Mouse (Mus musculus): ENCODE measurements around the gene 4930544D05Rik. TPM values are rescaled to one million over a fixed set of nuclear protein-coding genes. Genes with fewer than 3 reads are reported as not detected.

Gene 4930544D05Rik
- polyA plus RNA-seq, 1 experiment from 2014 or later, result not detected

GRCm38 (mm10) chr11:70580358-70580720 is 35.3 kb upstream of the 4930544D05Rik start:
- Histone ChIP-seq H3K9me3 (replicated peaks; ENCODE audit: control insufficient read depth, low read length) (no peaks in the 10 kb centered on the region), H3K4me3 (ENCODE audit: low read length) (no peak overlapping the region), H3K4me1 (ENCODE audit: control insufficient read depth, insufficient read depth, low read length) (peaks cover 37% of the 10 kb centered on the region), H3K27me3 (ENCODE audit: control insufficient read depth, insufficient read depth, low read length) (no peaks in the 10 kb centered on the region), H3K27ac (ENCODE audit: low read length) (no peak overlapping the region), H3K4me2 (ENCODE audit: low read depth, low read length) (no peak overlapping the region), H3K36me3 (ENCODE audit: control insufficient read depth, insufficient read depth) (no peaks in the 10 kb centered on the region), H3K9ac (ENCODE audit: low read length) (no peak overlapping the region)
- 62% methylated on average over 5 of the region's 5 CpGs for WGBS
- no peak for ATAC-seq (replicated peaks; ENCODE audit: extremely low read depth, insufficient read depth, low FRiP score)

- no peak for ATAC-seq (replicated peaks; ENCODE audit: extremely low read depth, insufficient read depth, low FRiP score)
- H3K27ac ChIP-seq (ENCODE audit: low read length), result no peak overlapping the region
- WGBS, result 73% methylated on average over 3 of the region's 3 CpGs
Measured at GRCm38 (mm10) chr11:70580921-70581320, 34.7 kb upstream of the 4930544D05Rik start.

GRCm38 (mm10) chr11:70582196-70582595 is 33.5 kb upstream of the 4930544D05Rik start:
- Histone ChIP-seq H3K36me3 (ENCODE audit: control insufficient read depth, insufficient read depth) (no peaks in the 10 kb centered on the region), H3K9ac (ENCODE audit: low read length) (no peak overlapping the region), H3K4me3 (ENCODE audit: low read length) (no peak overlapping the region), H3K27me3 (ENCODE audit: control insufficient read depth, insufficient read depth, low read length) (no peaks in the 10 kb centered on the region), H3K9me3 (replicated peaks; ENCODE audit: control insufficient read depth, low read length) (no peaks in the 10 kb centered on the region), H3K27ac (ENCODE audit: low read length) (no peak overlapping the region), H3K4me1 (ENCODE audit: control insufficient read depth, insufficient read depth, low read length) (peaks cover 44% of the 10 kb centered on the region), H3K4me2 (ENCODE audit: low read depth, low read length) (no peak overlapping the region)
- ATAC-seq (replicated peaks; ENCODE audit: extremely low read depth, insufficient read depth, low FRiP score), result no peak
- 56% methylated on average over 3 of the region's 3 CpGs for WGBS

More at GRCm38 (mm10) chr11:70580921-70581320, 34.7 kb upstream of the 4930544D05Rik start:
- H3K4me3 ChIP-seq (ENCODE audit: low read length), result no peak overlapping the region
- H3K4me1 ChIP-seq (ENCODE audit: control insufficient read depth, insufficient read depth, low read length), result peaks cover 43% of the 10 kb centered on the region
- H3K9ac ChIP-seq (ENCODE audit: low read length), result no peak overlapping the region
- no peaks in the 10 kb centered on the region for H3K36me3 ChIP-seq (ENCODE audit: control insufficient read depth, insufficient read depth)
- no peak overlapping the region for H3K4me2 ChIP-seq (ENCODE audit: low read depth, low read length)
- no peaks in the 10 kb centered on the region for H3K9me3 ChIP-seq (replicated peaks; ENCODE audit: control insufficient read depth, low read length)
- no peaks in the 10 kb centered on the region for H3K27me3 ChIP-seq (ENCODE audit: control insufficient read depth, insufficient read depth, low read length)

GRCm38 (mm10) chr11:70583022-70583714 is 32.5 kb upstream of the 4930544D05Rik start:
- no peak overlapping the region for H3K4me2 ChIP-seq (ENCODE audit: low read depth, low read length)
- 51% methylated on average over 6 of the region's 6 CpGs for WGBS
- H3K27me3 ChIP-seq (ENCODE audit: control insufficient read depth, insufficient read depth, low read length), result no peaks in the 10 kb centered on the region
- no peak for ATAC-seq (replicated peaks; ENCODE audit: extremely low read depth, insufficient read depth, low FRiP score)
- no peak overlapping the region for H3K9ac ChIP-seq (ENCODE audit: low read length)
- H3K9me3 ChIP-seq (replicated peaks; ENCODE audit: control insufficient read depth, low read length), result no peaks in the 10 kb centered on the region
- H3K27ac ChIP-seq (ENCODE audit: low read length), result peak overlapping the region; percentile 33
- peaks cover 43% of the 10 kb centered on the region for H3K4me1 ChIP-seq (ENCODE audit: control insufficient read depth, insufficient read depth, low read length)
- H3K36me3 ChIP-seq (ENCODE audit: control insufficient read depth, insufficient read depth), result no peaks in the 10 kb centered on the region
- no peak overlapping the region for H3K4me3 ChIP-seq (ENCODE audit: low read length)

GRCm38 (mm10) chr11:70583775-70584174 is 31.9 kb upstream of the 4930544D05Rik start:
- Histone ChIP-seq H3K4me3 (ENCODE audit: low read length) (no peak overlapping the region), H3K27me3 (ENCODE audit: control insufficient read depth, insufficient read depth, low read length) (no peaks in the 10 kb centered on the region), H3K36me3 (ENCODE audit: control insufficient read depth, insufficient read depth) (no peaks in the 10 kb centered on the region), H3K9me3 (replicated peaks; ENCODE audit: control insufficient read depth, low read length) (no peaks in the 10 kb centered on the region), H3K4me1 (ENCODE audit: control insufficient read depth, insufficient read depth, low read length) (peaks cover 41% of the 10 kb centered on the region), H3K9ac (ENCODE audit: low read length) (no peak overlapping the region), H3K27ac (ENCODE audit: low read length) (peak overlapping the region; percentile 33), H3K4me2 (ENCODE audit: low read depth, low read length) (no peak overlapping the region)
- 81% methylated on average over 7 of the region's 7 CpGs for WGBS
- no peak for ATAC-seq (replicated peaks; ENCODE audit: extremely low read depth, insufficient read depth, low FRiP score)

GRCm38 (mm10) chr11:70585457-70585856 is 30.2 kb upstream of the 4930544D05Rik start:
- peak; percentile 81 for ATAC-seq (replicated peaks; ENCODE audit: extremely low read depth, insufficient read depth, low FRiP score)
- H3K9me3 ChIP-seq (replicated peaks; ENCODE audit: control insufficient read depth, low read length), result no peaks in the 10 kb centered on the region
- 45% methylated on average over 7 of the region's 7 CpGs for WGBS
- H3K27me3 ChIP-seq (ENCODE audit: control insufficient read depth, insufficient read depth, low read length), result no peaks in the 10 kb centered on the region
- H3K36me3 ChIP-seq (ENCODE audit: control insufficient read depth, insufficient read depth), result no peaks in the 10 kb centered on the region
- H3K27ac ChIP-seq (ENCODE audit: low read length), result peak overlapping the region; percentile 66
- peaks cover 34% of the 10 kb centered on the region for H3K4me1 ChIP-seq (ENCODE audit: control insufficient read depth, insufficient read depth, low read length)
- no peak overlapping the region for H3K4me2 ChIP-seq (ENCODE audit: low read depth, low read length)
- H3K4me3 ChIP-seq (ENCODE audit: low read length), result no peak overlapping the region
- H3K9ac ChIP-seq (ENCODE audit: low read length), result peak overlapping the region; percentile 40; the same call in 1 of the 2 replicates

GRCm38 (mm10) chr11:70586261-70586660 is 29.4 kb upstream of the 4930544D05Rik start:
- Histone ChIP-seq H3K4me2 (ENCODE audit: low read depth, low read length) (no peak overlapping the region), H3K27me3 (ENCODE audit: control insufficient read depth, insufficient read depth, low read length) (no peaks in the 10 kb centered on the region), H3K36me3 (ENCODE audit: control insufficient read depth, insufficient read depth) (no peaks in the 10 kb centered on the region), H3K4me1 (ENCODE audit: control insufficient read depth, insufficient read depth, low read length) (peaks cover 30% of the 10 kb centered on the region), H3K27ac (ENCODE audit: low read length) (no peak overlapping the region), H3K9me3 (replicated peaks; ENCODE audit: control insufficient read depth, low read length) (no peaks in the 10 kb centered on the region), H3K9ac (ENCODE audit: low read length) (no peak overlapping the region), H3K4me3 (ENCODE audit: low read length) (no peak overlapping the region)
- no peak for ATAC-seq (replicated peaks; ENCODE audit: extremely low read depth, insufficient read depth, low FRiP score)
- WGBS, result 73% methylated on average over 3 of the region's 3 CpGs

GRCm38 (mm10) chr11:70586954-70587353 is 28.7 kb upstream of the 4930544D05Rik start:
- H3K9ac ChIP-seq (ENCODE audit: low read length), result no peak overlapping the region
- H3K4me3 ChIP-seq (ENCODE audit: low read length), result no peak overlapping the region
- H3K4me2 ChIP-seq (ENCODE audit: low read depth, low read length), result no peak overlapping the region
- no peaks in the 10 kb centered on the region for H3K9me3 ChIP-seq (replicated peaks; ENCODE audit: control insufficient read depth, low read length)
- no peaks in the 10 kb centered on the region for H3K27me3 ChIP-seq (ENCODE audit: control insufficient read depth, insufficient read depth, low read length)
- no peaks in the 10 kb centered on the region for H3K36me3 ChIP-seq (ENCODE audit: control insufficient read depth, insufficient read depth)
- ATAC-seq (replicated peaks; ENCODE audit: extremely low read depth, insufficient read depth, low FRiP score), result no peak
- H3K27ac ChIP-seq (ENCODE audit: low read length), result no peak overlapping the region
- WGBS, result 72% methylated on average over 5 of the region's 5 CpGs
- peaks cover 28% of the 10 kb centered on the region for H3K4me1 ChIP-seq (ENCODE audit: control insufficient read depth, insufficient read depth, low read length)

- no peak overlapping the region for H3K4me3 ChIP-seq (ENCODE audit: low read length)
- WGBS, result 78% methylated on average over 1 of the region's 1 CpGs
Measured at GRCm38 (mm10) chr11:70591733-70592132, 23.9 kb upstream of the 4930544D05Rik start.

More at GRCm38 (mm10) chr11:70591733-70592132, 23.9 kb upstream of the 4930544D05Rik start:
- no peaks in the 10 kb centered on the region for H3K27me3 ChIP-seq (ENCODE audit: control insufficient read depth, insufficient read depth, low read length)
- no peaks in the 10 kb centered on the region for H3K9me3 ChIP-seq (replicated peaks; ENCODE audit: control insufficient read depth, low read length)
- H3K9ac ChIP-seq (ENCODE audit: low read length), result no peak overlapping the region
- no peaks in the 10 kb centered on the region for H3K36me3 ChIP-seq (ENCODE audit: control insufficient read depth, insufficient read depth)
- H3K27ac ChIP-seq (ENCODE audit: low read length), result no peak overlapping the region
- H3K4me1 ChIP-seq (ENCODE audit: control insufficient read depth, insufficient read depth, low read length), result peaks cover 6% of the 10 kb centered on the region; the same call in 1 of the 2 replicates
- no peak overlapping the region for H3K4me2 ChIP-seq (ENCODE audit: low read depth, low read length)
- no peak for ATAC-seq (replicated peaks; ENCODE audit: extremely low read depth, insufficient read depth, low FRiP score)

Data from heart, embryonic 16.5 days (tissue).